Mouse (Mus musculus): ENCODE data around the gene Olfr556. TPM values are rescaled to one million over a fixed set of nuclear protein-coding genes. Genes with fewer than 3 reads are reported as not detected.

Olfr556 gene
- polyA plus RNA-seq, 1 experiment from 2014 or later, result not detected

- Histone ChIP-seq H3K27ac (no peak overlapping the region), H3K9me3 (no peaks in the 10 kb centered on the region), H3K4me1 (no peaks in the 10 kb centered on the region), H3K36me3 (no peaks in the 10 kb centered on the region), H3K4me3 (no peak overlapping the region), H3K27me3 (ENCODE audit: insufficient read depth, poor library complexity, severe bottlenecking) (no peaks in the 10 kb centered on the region)
- no peak for DNase-seq (ENCODE audit: low spot score)
- 91% methylated on average over 7 of the region's 7 CpGs for WGBS
Observed at GRCm38 (mm10) chr7:102698461-102698860, 33.8 kb downstream of the Olfr556 start.

DNA sequence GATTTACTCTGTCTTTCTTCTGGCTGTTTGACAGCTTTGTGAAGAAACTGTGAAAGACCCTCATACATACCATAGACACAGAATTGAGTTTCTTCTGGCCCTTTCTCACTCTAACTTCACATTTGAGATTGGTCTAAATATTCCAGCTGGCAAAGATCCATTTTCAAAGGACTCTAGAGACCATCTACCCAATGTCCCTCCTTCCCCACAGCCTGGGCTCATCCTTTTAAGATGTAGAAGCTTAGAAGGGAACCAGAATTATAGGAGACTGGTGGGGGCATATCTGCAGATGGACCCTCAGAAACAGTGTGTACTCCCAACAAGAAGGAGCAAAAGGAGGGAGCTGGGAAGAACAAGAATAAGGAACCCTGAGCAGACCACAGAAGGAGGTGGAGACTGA lies 37.2 kb downstream of the Olfr556 start, which contains the start of gene Olfr558:
Gene Olfr558, plus strand, starts transcription at position 301 of the 400 bp plus-strand sequence.
- Histone ChIP-seq H3K4me1 (no peaks in the 10 kb centered on the region), H3K27me3 (ENCODE audit: insufficient read depth, poor library complexity, severe bottlenecking) (no peaks in the 10 kb centered on the region), H3K27ac (no peak within 1 kb of the TSS), H3K4me3 (no peak within 1 kb of the TSS), H3K9me3 (no peaks in the 10 kb centered on the region), H3K36me3 (no peaks in the 10 kb centered on the region)
- DNase-seq (ENCODE audit: low spot score), result no peak

GRCm38 (mm10) chr7:102718970-102719369 lies 54.3 kb downstream of the Olfr556 start, which contains the start of gene Olfr33:
Gene Olfr33, minus strand, starts transcription at chr7:102719070.
- no peaks in the 10 kb centered on the region for H3K9me3 ChIP-seq
- no peaks in the 10 kb centered on the region for H3K36me3 ChIP-seq
- no peak for DNase-seq (ENCODE audit: low spot score)
- H3K27me3 ChIP-seq (ENCODE audit: insufficient read depth, poor library complexity, severe bottlenecking), result no peaks in the 10 kb centered on the region
- 30% methylated on average over 1 of the region's 1 CpGs for WGBS
- no peak within 1 kb of the TSS for H3K27ac ChIP-seq
- H3K4me3 ChIP-seq, result no peak within 1 kb of the TSS
- H3K4me1 ChIP-seq, result no peaks in the 10 kb centered on the region

Other genes starting within 250 kb of the Olfr556 start
- gene Rrm1, start 223.2 kb upstream of the Olfr556 start, polyA plus RNA-seq (2016; fragmentation: Nextera tagmentation; extraction: Ambion mirVana), result 190 and 198 TPM in 2 replicates
- gene Olfr543, start 183.2 kb upstream of the Olfr556 start, polyA plus RNA-seq (2016; fragmentation: Nextera tagmentation; extraction: Ambion mirVana), result 0.19 and 0.22 TPM in 2 replicates
- gene Olfr544, start 176.6 kb upstream of the Olfr556 start, polyA plus RNA-seq (2016; fragmentation: Nextera tagmentation; extraction: Ambion mirVana), result 0.04 TPM in 2 replicates
- 0.11 TPM in 1 of 2 replicates, not detected in the other for gene Olfr545, start 165.3 kb upstream of the Olfr556 start, polyA plus RNA-seq (2016; fragmentation: Nextera tagmentation; extraction: Ambion mirVana)
- not detected in 2 replicates for gene Olfr547, start 130.2 kb upstream of the Olfr556 start, polyA plus RNA-seq (2016; fragmentation: Nextera tagmentation; extraction: Ambion mirVana)
- not detected in 2 replicates for gene Olfr548-ps1, start 124.0 kb upstream of the Olfr556 start, polyA plus RNA-seq (2016; fragmentation: Nextera tagmentation; extraction: Ambion mirVana)
- gene Olfr549, start 115.0 kb upstream of the Olfr556 start, polyA plus RNA-seq (2016; fragmentation: Nextera tagmentation; extraction: Ambion mirVana), result not detected in 2 replicates
- gene Trim21, start 99.4 kb upstream of the Olfr556 start, polyA plus RNA-seq (2016; fragmentation: Nextera tagmentation; extraction: Ambion mirVana), result 0.47 and 0.65 TPM in 2 replicates
- gene Olfr550, start 93.5 kb upstream of the Olfr556 start, polyA plus RNA-seq (2016; fragmentation: Nextera tagmentation; extraction: Ambion mirVana), result not detected in 2 replicates
- not detected in 2 replicates for gene Olfr551, start 73.0 kb upstream of the Olfr556 start, polyA plus RNA-seq (2016; fragmentation: Nextera tagmentation; extraction: Ambion mirVana)
- gene Olfr552, start 67.1 kb upstream of the Olfr556 start, polyA plus RNA-seq (2016; fragmentation: Nextera tagmentation; extraction: Ambion mirVana), result not detected in 2 replicates
- gene Olfr553, start 46.7 kb upstream of the Olfr556 start, polyA plus RNA-seq (2016; fragmentation: Nextera tagmentation; extraction: Ambion mirVana), result not detected in 2 replicates
- not detected in 2 replicates for gene Olfr554, start 26.5 kb upstream of the Olfr556 start, polyA plus RNA-seq (2016; fragmentation: Nextera tagmentation; extraction: Ambion mirVana)
- not detected in 2 replicates for gene Olfr555, start 6.1 kb upstream of the Olfr556 start, polyA plus RNA-seq (2016; fragmentation: Nextera tagmentation; extraction: Ambion mirVana)
- 14.6 and 16.2 TPM in 2 replicates for gene Trim68, start 22.4 kb downstream of the Olfr556 start, polyA plus RNA-seq (2016; fragmentation: Nextera tagmentation; extraction: Ambion mirVana)
- gene Olfr557, start 31.0 kb downstream of the Olfr556 start, polyA plus RNA-seq (2016; fragmentation: Nextera tagmentation; extraction: Ambion mirVana), result not detected in 2 replicates
- gene Olfr558, start 37.3 kb downstream of the Olfr556 start, polyA plus RNA-seq (2016; fragmentation: Nextera tagmentation; extraction: Ambion mirVana), result not detected in 2 replicates
- gene Olfr33, start 54.2 kb downstream of the Olfr556 start, polyA plus RNA-seq (2016; fragmentation: Nextera tagmentation; extraction: Ambion mirVana), result not detected in 2 replicates
- gene Olfr559, start 62.6 kb downstream of the Olfr556 start, polyA plus RNA-seq (2016; fragmentation: Nextera tagmentation; extraction: Ambion mirVana), result not detected in 2 replicates
- gene Olfr560, start 94.5 kb downstream of the Olfr556 start, polyA plus RNA-seq (2016; fragmentation: Nextera tagmentation; extraction: Ambion mirVana), result not detected in 2 replicates
- not detected in 2 replicates for gene Olfr78, start 94.6 kb downstream of the Olfr556 start, polyA plus RNA-seq (2016; fragmentation: Nextera tagmentation; extraction: Ambion mirVana)
- gene Olfr561, start 106.3 kb downstream of the Olfr556 start, polyA plus RNA-seq (2016; fragmentation: Nextera tagmentation; extraction: Ambion mirVana), result not detected in 2 replicates
- gene Olfr564, start 138.6 kb downstream of the Olfr556 start, polyA plus RNA-seq (2016; fragmentation: Nextera tagmentation; extraction: Ambion mirVana), result not detected in 2 replicates
- not detected in 2 replicates for gene Olfr566, start 193.9 kb downstream of the Olfr556 start, polyA plus RNA-seq (2016; fragmentation: Nextera tagmentation; extraction: Ambion mirVana)
- gene Olfr568, start 212.2 kb downstream of the Olfr556 start, polyA plus RNA-seq (2016; fragmentation: Nextera tagmentation; extraction: Ambion mirVana), result not detected in 2 replicates
- gene Olfr569, start 226.0 kb downstream of the Olfr556 start, polyA plus RNA-seq (2016; fragmentation: Nextera tagmentation; extraction: Ambion mirVana), result not detected in 2 replicates
- not detected in 2 replicates for gene Olfr570, start 229.7 kb downstream of the Olfr556 start, polyA plus RNA-seq (2016; fragmentation: Nextera tagmentation; extraction: Ambion mirVana)

Data from heart, embryonic 10.5 days (tissue).